In the genomic region with DNA sequence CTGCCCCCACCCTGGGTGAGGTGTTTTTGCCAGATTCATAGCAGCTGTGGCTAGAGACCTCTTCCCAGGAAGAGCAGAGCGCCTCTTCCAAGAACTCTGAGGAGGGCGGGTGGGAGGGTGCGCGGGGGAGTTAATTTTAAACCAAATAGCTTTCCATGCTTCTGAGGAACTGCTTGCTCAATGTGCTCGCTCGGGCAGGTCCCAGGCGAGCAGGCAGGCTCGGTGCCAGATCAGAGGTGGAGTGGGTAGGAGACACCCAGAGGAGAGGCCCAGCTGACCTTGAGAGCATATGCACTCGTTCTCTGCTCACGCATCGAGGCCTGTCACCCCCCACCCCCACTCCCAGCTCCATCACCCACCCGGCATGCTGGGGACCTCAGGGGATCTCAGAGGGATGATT, we compare ENCODE assay signal across 8 mouse cellular contexts. TPM values are rescaled to one million over a fixed set of nuclear protein-coding genes. Genes with fewer than 3 reads are reported as not detected.
A peak's percentile ranks its signal among the peaks of the same experiment; 100 is the strongest.
DNase-seq lines count a peak whose midpoint lies in the region; ATAC-seq and TF ChIP-seq lines count a peak whose summit lies in the region.
"Had no signal": no experiment of that assay in that cellular context is flagged by ENCODE, and none has a peak within 500 bp of the region (broad histone marks: within the 10 kb centered on the region; RNA-seq: fewer than 3 reads in every experiment).

No protein-coding gene starts in this region.

- H3K27ac ChIP-seq in intestine, embryonic 14.5 days (ENCODE audit: low read depth): peak overlapping the region; percentile 24
- H3K27ac ChIP-seq in liver, embryonic 11.5 days (ENCODE audit: low read depth, low read length): 0 out of 2 replicates have a peak overlapping the region, but pooled peaks have one; percentile 48
- H3K27ac ChIP-seq in layer of hippocampus, adult 2 months: no peak overlapping the region
- H3K27ac ChIP-seq: macrophage had no signal

- peak; percentile 87 for DNase-seq in adrenal gland, postnatal 14 days
- DNase-seq in intestine, embryonic 14.5 days (ENCODE audit: low spot score): peak; percentile 68
- no peak for DNase-seq in liver, embryonic 11.5 days (ENCODE audit: low spot score)
- DNase-seq in spleen, postnatal 4 days (ENCODE audit: low spot score in 2 of 2): peak; percentile 53 to 72
- DNase-seq in layer of hippocampus, adult 2 months (ENCODE audit: low spot score in 2 of 2): no peak
- DNase-seq in embryo, embryonic 11 days: no peak

- 0 out of 2 replicates have a peak overlapping the region, but pooled peaks have one; percentile 12 for H3K4me2 ChIP-seq in intestine, embryonic 14.5 days (ENCODE audit: low read length)
- peak overlapping the region; percentile 43 for H3K4me2 ChIP-seq in liver, embryonic 11.5 days

- H3K9me3 ChIP-seq in intestine, embryonic 14.5 days (ENCODE audit: control insufficient read depth, low read length): no peaks in the 10 kb centered on the region
- H3K9me3 ChIP-seq in liver, embryonic 11.5 days (ENCODE audit: control insufficient read depth, low read length): no peaks in the 10 kb centered on the region

- peak; percentile 41 for ATAC-seq in erythroid progenitor cell, adult 5-6 weeks (replicated peaks; ENCODE audit: low FRiP score, poor library complexity, severe bottlenecking)
- peak; percentile 53; the same call in 1 of the 2 replicates for ATAC-seq in intestine, embryonic 14.5 days (replicated peaks; ENCODE audit: low FRiP score, low TSS enrichment, low read depth)
- ATAC-seq in liver, embryonic 11.5 days (replicated peaks; ENCODE audit: low FRiP score): peak; percentile 24

- 30% methylated on average over 12 of the region's 12 CpGs for WGBS in intestine, embryonic 14.5 days
- 47% methylated on average over 12 of the region's 12 CpGs for WGBS in liver, embryonic 11.5 days

- H3K4me1 ChIP-seq in intestine, embryonic 14.5 days (replicated peaks; ENCODE audit: control insufficient read depth, insufficient read depth, low read length): peaks cover 6% of the 10 kb centered on the region; the same call in 1 of the 2 replicates
- peaks cover 48% of the 10 kb centered on the region for H3K4me1 ChIP-seq in liver, embryonic 11.5 days (replicated peaks; ENCODE audit: control insufficient read depth, insufficient read depth, low read length)

- no peaks in the 10 kb centered on the region for H3K36me3 ChIP-seq in intestine, embryonic 14.5 days (ENCODE audit: control insufficient read depth, insufficient read depth, low read length)
- H3K36me3 ChIP-seq in liver, embryonic 11.5 days (ENCODE audit: control insufficient read depth, insufficient read depth, low read length): no peaks in the 10 kb centered on the region

- no peak overlapping the region for H3K9ac ChIP-seq in intestine, embryonic 14.5 days (ENCODE audit: low read length)
- peak overlapping the region; percentile 46; the same call in 1 of the 2 replicates for H3K9ac ChIP-seq in liver, embryonic 11.5 days (ENCODE audit: low read depth, low read length)

- H3K27me3 ChIP-seq in intestine, embryonic 14.5 days (replicated peaks; ENCODE audit: control insufficient read depth, insufficient read depth, low read length): no peaks in the 10 kb centered on the region
- no peaks in the 10 kb centered on the region for H3K27me3 ChIP-seq in liver, embryonic 11.5 days (replicated peaks; ENCODE audit: control insufficient read depth, insufficient read depth, low read length)

- H3K4me3 ChIP-seq in intestine, embryonic 14.5 days (ENCODE audit: low read depth, low read length): no peak overlapping the region
- H3K4me3 ChIP-seq in liver, embryonic 11.5 days (ENCODE audit: low read depth, low read length): no peak overlapping the region
- no peak overlapping the region for H3K4me3 ChIP-seq in layer of hippocampus, adult 2 months

- no peak for TF ChIP-seq CTCF in layer of hippocampus, adult 2 months (conservative IDR thresholded peaks at IDR 0.05)

RNA-seq across cellular contexts. Expression of a gene that starts 12.1 kb away (rescaled TPM):
- total RNA-seq in adrenal gland, postnatal 14 days (2021): 20.5 and 63.5 TPM in 2 replicates
- total RNA-seq in erythroid progenitor cell, adult 5-6 weeks (2015; ENCODE audit: low replicate concordance): 5.9 and 23.4 TPM in 2 replicates
- 3.6 and 5.1 TPM in 2 replicates for total RNA-seq in erythroid progenitor cell, adult 5-6 weeks (2017; ENCODE audit: low replicate concordance)
- polyA plus RNA-seq in intestine, embryonic 14.5 days (2014; fragmentation: Nextera tagmentation; extraction: Ambion mirVana): 8.9 and 9.6 TPM in 2 replicates
- polyA plus RNA-seq in liver, embryonic 11.5 days (2014; fragmentation: Nextera tagmentation; extraction: Ambion mirVana): 6.1 and 9.9 TPM in 2 replicates
- total RNA-seq in layer of hippocampus, adult 2 months (2021): 1 to 10 TPM; 3.0 to 3.7 TPM

RNA-seq across cellular contexts. Expression of a gene that starts 18.2 kb away (rescaled TPM):
- 34.9 and 42.8 TPM in 2 replicates for total RNA-seq in adrenal gland, postnatal 14 days (2021)
- total RNA-seq in erythroid progenitor cell, adult 5-6 weeks (2015; ENCODE audit: low replicate concordance): 7.6 and 17.2 TPM in 2 replicates
- total RNA-seq in erythroid progenitor cell, adult 5-6 weeks (2017; ENCODE audit: low replicate concordance): 10.0 and 15.7 TPM in 2 replicates
- polyA plus RNA-seq in intestine, embryonic 14.5 days (2014; fragmentation: Nextera tagmentation; extraction: Ambion mirVana): 21.2 and 23.2 TPM in 2 replicates
- polyA plus RNA-seq in liver, embryonic 11.5 days (2014; fragmentation: Nextera tagmentation; extraction: Ambion mirVana): 17.1 and 19.2 TPM in 2 replicates
- total RNA-seq in layer of hippocampus, adult 2 months (2021): 1 to 10 TPM; 2.2 to 2.3 TPM

RNA-seq across cellular contexts. Expression of a gene that starts 30.3 kb away (rescaled TPM):
- total RNA-seq in adrenal gland, postnatal 14 days (2021): 23.1 and 23.9 TPM in 2 replicates
- not detected in 2 replicates for total RNA-seq in erythroid progenitor cell, adult 5-6 weeks (2015; ENCODE audit: low replicate concordance)
- 0.15 and 3.9 TPM in 2 replicates for total RNA-seq in erythroid progenitor cell, adult 5-6 weeks (2017; ENCODE audit: low replicate concordance)
- polyA plus RNA-seq in intestine, embryonic 14.5 days (2014; fragmentation: Nextera tagmentation; extraction: Ambion mirVana): 10.4 and 12.8 TPM in 2 replicates
- 8.2 and 8.7 TPM in 2 replicates for polyA plus RNA-seq in liver, embryonic 11.5 days (2014; fragmentation: Nextera tagmentation; extraction: Ambion mirVana)
- total RNA-seq in layer of hippocampus, adult 2 months (2021): 10 to 100 TPM; 15.9 to 21.4 TPM

RNA-seq across cellular contexts. Expression of a gene that starts 32.5 kb away (rescaled TPM):
- 2.3 and 2.8 TPM in 2 replicates for total RNA-seq in adrenal gland, postnatal 14 days (2021)
- total RNA-seq in erythroid progenitor cell, adult 5-6 weeks (2015; ENCODE audit: low replicate concordance): not detected in 2 replicates
- total RNA-seq in erythroid progenitor cell, adult 5-6 weeks (2017; ENCODE audit: low replicate concordance): not detected in 2 replicates
- polyA plus RNA-seq in intestine, embryonic 14.5 days (2014; fragmentation: Nextera tagmentation; extraction: Ambion mirVana): 0.28 and 0.31 TPM in 2 replicates
- polyA plus RNA-seq in liver, embryonic 11.5 days (2014; fragmentation: Nextera tagmentation; extraction: Ambion mirVana): 0.05 and 0.10 TPM in 2 replicates
- total RNA-seq in layer of hippocampus, adult 2 months (2021): 1 to 10 TPM; 2.5 to 2.9 TPM
- polyA plus RNA-seq: macrophage had no signal

Comparison
In these comparisons a context has a peak if more than half of its experiments do, and no peak if none do; other contexts are left out.
1. DNase-seq: peak in adrenal gland, postnatal 14 days (single experiment), intestine, embryonic 14.5 days (single experiment) and spleen, postnatal 4 days (2 of 2); none in liver, embryonic 11.5 days (single experiment), layer of hippocampus, adult 2 months (0 of 2) and embryo, embryonic 11 days (single experiment).
2. Peak in every context shown above with its lines, with median percentiles within 50 percentile points of each other: ATAC-seq.